ENCODE assay signal across 22 mouse cellular contexts in the genomic region with DNA sequence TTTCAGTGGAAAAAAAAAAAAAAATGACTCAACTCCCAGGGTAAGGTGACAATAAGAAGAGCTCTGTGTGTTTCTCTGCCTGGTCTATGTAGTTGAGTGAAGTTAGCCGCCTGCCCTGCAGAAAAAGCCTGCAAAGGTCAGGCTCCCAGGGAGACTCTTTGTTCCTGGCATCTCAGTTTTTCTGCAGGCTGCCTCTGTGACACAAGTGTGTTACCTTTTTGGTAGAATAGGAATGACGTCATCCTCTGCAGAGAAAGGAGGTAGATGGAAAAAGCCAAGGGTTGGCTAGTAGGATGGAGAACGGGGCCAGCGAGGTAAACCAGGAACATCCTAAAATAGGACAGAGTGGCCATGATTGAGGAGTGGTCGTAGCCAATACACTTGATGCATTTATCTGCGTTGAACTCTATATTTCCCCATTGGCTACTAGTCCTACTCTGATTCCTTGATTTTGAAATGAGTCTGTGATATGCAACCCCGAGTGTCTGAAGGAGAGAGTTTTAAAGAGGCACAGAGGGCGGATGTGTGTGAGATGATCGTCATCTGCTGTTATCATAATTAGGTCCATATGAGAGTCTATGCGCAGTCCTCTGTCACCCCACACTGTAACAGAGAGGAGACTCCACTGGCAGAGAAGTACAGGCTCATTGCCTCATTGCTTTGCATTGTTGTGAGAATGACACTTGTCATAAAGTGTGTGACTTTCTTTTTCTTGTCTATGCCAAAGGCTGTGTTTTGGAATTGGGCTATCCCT.
DNase-seq lines count a peak whose midpoint lies in the region; ATAC-seq and TF ChIP-seq lines count a peak whose summit lies in the region.
"Had no signal": no experiment of that assay in that cellular context is flagged by ENCODE, and none has a peak within 500 bp of the region (broad histone marks: within the 10 kb centered on the region; RNA-seq: fewer than 3 reads in every experiment).

No protein-coding gene starts in this region.

- no peaks in the 10 kb centered on the region for H3K36me3 ChIP-seq in heart, embryonic 14.5 days (ENCODE audit: control insufficient read depth, insufficient read depth, low read length)
- H3K36me3 ChIP-seq: embryonic facial prominence, embryonic 12.5 days; forebrain, embryonic 12.5 days; G1E; hindbrain, embryonic 13.5 days; liver, embryonic 13.5 days; midbrain, embryonic 12.5 days; stomach, embryonic 15.5 days had no signal

- H3K4me2 ChIP-seq in heart, embryonic 14.5 days (ENCODE audit: low read length), result no peak overlapping the region
- H3K4me2 ChIP-seq: embryonic facial prominence, embryonic 12.5 days; forebrain, embryonic 12.5 days; hindbrain, embryonic 13.5 days; liver, embryonic 13.5 days; lung, embryonic 14.5 days; midbrain, embryonic 12.5 days; stomach, embryonic 15.5 days had no signal

- TF ChIP-seq CTCF in cerebellum, adult 2 months (IDR thresholded peaks at IDR 0.05; ENCODE audit: borderline replicate concordance, insufficient read depth, low read depth, low read length), result no peak

- H3K4me1 ChIP-seq in cerebellum, adult 2 months (ENCODE audit: control insufficient read depth, insufficient read depth, low read length), result peaks cover 15% of the 10 kb centered on the region
- peaks cover 2 to 18% of the 10 kb centered on the region in 2 experiments; a peak in 3 of 4 replicates for H3K4me1 ChIP-seq in heart, embryonic 14.5 days (ENCODE audit: control insufficient read depth in 2 of 2, insufficient read depth in 2 of 2, low read length in 2 of 2)
- H3K4me1 ChIP-seq: embryonic facial prominence, embryonic 12.5 days; forebrain, embryonic 12.5 days; hindbrain, embryonic 13.5 days; liver, embryonic 13.5 days; midbrain, embryonic 12.5 days; stomach, embryonic 15.5 days had no signal

- peaks cover 4% of the 10 kb centered on the region; the same call in 1 of the 2 replicates for H3K9me3 ChIP-seq in heart, embryonic 14.5 days (ENCODE audit: control insufficient read depth, low read length)
- H3K9me3 ChIP-seq: embryonic facial prominence, embryonic 12.5 days; hindbrain, embryonic 13.5 days; liver, embryonic 13.5 days; stomach, embryonic 15.5 days had no signal

- peak; percentile 64 to 84 for DNase-seq in cerebellum, adult 2 months
- DNase-seq in cerebellum, adult 11 months, result no peak
- DNase-seq in heart, postnatal 25 days (ENCODE audit: low spot score), result no peak
- DNase-seq in brain, adult 2 months (ENCODE audit: low read depth, low spot score), result peak; percentile 75
- peak; percentile 69 for DNase-seq in cerebellum, adult 9-10 months
- no peak for DNase-seq in B cell, adult 2 months
- DNase-seq: gastrocnemius, postnatal 14 days; heart, adult 18-20 months; kidney, adult 11 months; layer of hippocampus, adult 9-11 months; liver, embryonic 13.5 days; lung, embryonic 14.5 days; thymus, postnatal 25 days had no signal

- 46% methylated on average over 10 of the region's 10 CpGs for WGBS in cerebellum, adult 2 months
- WGBS in heart, embryonic 14.5 days, result 68% methylated on average over 10 of the region's 10 CpGs

- no peak for TF ChIP-seq POLR2A in cerebellum, adult 2 months (IDR thresholded peaks at IDR 0.05; ENCODE audit: borderline replicate concordance, insufficient read depth, low read length)

- intact Hi-C loops in heart, postnatal 25 days (cut with DNase I), result no loop called here

- peak overlapping the region; percentile 31; the same call in 1 of the 2 replicates for H3K27ac ChIP-seq in cerebellum, adult 2 months (ENCODE audit: insufficient read depth, low read length)
- 0 out of 4 replicates have a peak overlapping the region, but pooled peaks have one; percentile 12 to 33 for H3K27ac ChIP-seq in heart, embryonic 14.5 days (replicated peaks in 1 of 2; ENCODE audit: control insufficient read depth in 1 of 2, insufficient read depth in 1 of 2, low read depth in 2 of 2, low read length in 2 of 2)
- H3K27ac ChIP-seq: embryonic facial prominence, embryonic 12.5 days; forebrain, embryonic 12.5 days; hindbrain, embryonic 13.5 days; liver, embryonic 13.5 days; midbrain, embryonic 12.5 days; stomach, embryonic 15.5 days had no signal

- no peak for ATAC-seq in heart, embryonic 14.5 days (ENCODE audit: insufficient number of reproducible peaks, insufficient read depth, low FRiP score, low read depth)
- ATAC-seq: Patski had no signal

- H3K4me3 ChIP-seq in cerebellum, adult 2 months (replicated peaks; ENCODE audit: insufficient read depth, low read depth, low read length), result no peak overlapping the region
- no peak overlapping the region for H3K4me3 ChIP-seq in heart, embryonic 14.5 days (ENCODE audit: control insufficient read depth in 1 of 2, insufficient read depth in 1 of 2, low read depth in 1 of 2, low read length in 2 of 2)
- H3K4me3 ChIP-seq: embryonic facial prominence, embryonic 12.5 days; forebrain, embryonic 12.5 days; hindbrain, embryonic 13.5 days; liver, embryonic 13.5 days; midbrain, embryonic 12.5 days; stomach, embryonic 15.5 days had no signal

- H3K9ac ChIP-seq in heart, embryonic 14.5 days (ENCODE audit: low read length), result no peak overlapping the region
- H3K9ac ChIP-seq: embryonic facial prominence, embryonic 12.5 days; forebrain, embryonic 12.5 days; hindbrain, embryonic 13.5 days; liver, embryonic 13.5 days; lung, embryonic 14.5 days; midbrain, embryonic 12.5 days; stomach, embryonic 15.5 days had no signal

- no peaks in the 10 kb centered on the region for H3K27me3 ChIP-seq in cerebellum, adult 2 months (ENCODE audit: control insufficient read depth, insufficient read depth, low read length)
- H3K27me3 ChIP-seq in heart, embryonic 14.5 days (ENCODE audit: control insufficient read depth, insufficient read depth, low read length), result no peaks in the 10 kb centered on the region
- H3K27me3 ChIP-seq: CH12.LX; embryonic facial prominence, embryonic 12.5 days; forebrain, embryonic 12.5 days; hindbrain, embryonic 13.5 days; liver, embryonic 13.5 days; midbrain, embryonic 12.5 days; Patski; stomach, embryonic 15.5 days had no signal

Comparison
In these comparisons a context has a peak if more than half of its experiments do, and no peak if none do; other contexts are left out.
1. DNase-seq: peak in cerebellum, adult 2 months (2 of 2), brain, adult 2 months (single experiment) and cerebellum, adult 9-10 months (single experiment); none in cerebellum, adult 11 months (single experiment), heart, postnatal 25 days (single experiment) and B cell, adult 2 months (0 of 2).